Mouse (Mus musculus) embryo, embryonic 11.5 days (tissue): ENCODE results near the gene Il1rn.

Experiments used
- DNase-seq: peaks from one replicate; pipeline ENCODE4 v3.0.0-alpha.2; 2012; ENCODE audit warnings: low read depth, low spot score

Il1rn gene

GRCm38 (mm10) chr2:24382456-24383230, 46.0 kb downstream of the Il1rn start:
- DNase-seq: no peak

DNA sequence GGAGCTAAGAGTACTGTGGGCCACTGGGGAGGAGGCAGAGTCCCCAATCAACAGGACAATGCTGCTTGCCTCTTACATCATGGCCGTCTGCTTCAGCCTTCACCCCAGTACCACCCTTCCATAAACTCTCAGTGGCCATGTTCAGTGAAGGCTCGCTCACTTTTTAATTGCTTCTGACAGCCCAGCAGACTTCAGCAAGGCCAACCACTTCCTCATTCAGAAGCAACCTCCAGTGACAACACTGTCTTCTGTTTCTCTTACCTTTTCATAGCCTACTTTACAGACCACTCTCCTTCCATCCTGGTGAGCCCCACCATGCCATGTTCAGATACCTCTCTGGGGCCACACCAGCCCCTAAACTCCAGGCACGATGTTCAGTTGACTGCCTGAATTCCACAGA, 47.0 kb downstream of the Il1rn start:
- no peak for DNase-seq

- DNase-seq: no peak
These were observed 47.7 kb downstream of the Il1rn start for GRCm38 (mm10) chr2:24384393-24384792.

- DNase-seq: no peak
These were observed 48.7 kb downstream of the Il1rn start for GRCm38 (mm10) chr2:24385111-24385961.

DNA sequence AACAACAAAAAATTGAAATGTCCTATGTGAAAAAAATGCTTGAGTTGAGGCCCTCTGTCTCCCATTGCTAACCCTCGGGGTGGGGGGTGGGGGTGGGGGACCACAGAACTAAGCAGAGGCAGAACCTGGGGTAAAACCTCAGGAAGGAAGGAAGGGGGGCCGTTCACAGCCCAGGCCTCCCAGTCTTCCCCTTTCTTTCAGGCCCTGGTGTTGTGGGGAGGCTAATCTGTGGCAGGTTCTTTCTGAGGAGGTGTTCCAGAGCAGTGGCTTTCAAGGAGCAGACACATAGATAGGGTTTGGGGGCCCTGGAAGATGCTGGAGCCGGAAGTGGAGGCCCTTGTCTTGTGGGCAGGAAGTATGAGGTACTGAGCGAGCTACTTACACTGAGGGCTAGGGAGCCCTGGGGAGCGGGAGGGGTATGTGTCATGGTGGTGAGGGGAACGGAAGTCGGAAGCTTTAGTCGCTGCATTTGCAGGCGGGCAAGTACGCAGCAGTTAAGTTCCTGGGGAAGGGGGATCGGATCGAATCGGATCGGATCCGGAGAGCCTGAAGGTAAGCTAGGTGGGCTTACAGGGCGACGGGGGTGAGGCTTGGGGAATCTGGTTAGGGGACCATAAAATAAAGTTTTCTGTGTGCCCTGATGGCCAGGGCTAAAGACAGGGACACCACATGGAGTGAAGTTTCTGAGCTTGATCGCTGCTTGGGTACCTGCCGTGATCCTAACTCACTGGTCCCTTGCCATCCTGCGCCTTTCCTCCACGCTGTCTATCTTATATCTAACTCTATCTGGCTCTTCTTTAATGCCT, 49.7 kb downstream of the Il1rn start:
- no peak for DNase-seq

DNA sequence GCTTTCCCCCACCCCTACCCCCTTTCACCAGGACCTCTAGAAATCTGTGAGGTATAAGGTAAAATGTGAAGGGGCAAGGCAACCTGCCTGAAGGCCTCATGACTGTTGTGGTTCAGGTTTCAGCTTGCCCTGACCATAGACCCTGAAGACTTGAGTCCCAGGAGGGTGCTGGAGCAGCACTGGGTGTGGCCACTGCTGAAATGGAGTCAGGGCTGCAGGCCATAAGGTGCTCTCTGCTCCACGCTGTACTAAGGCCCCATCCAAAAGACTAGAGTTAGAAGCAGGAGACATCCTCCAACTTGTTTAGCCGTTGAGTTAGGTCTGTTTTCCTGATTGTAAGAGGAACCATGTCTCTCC, 50.3 kb downstream of the Il1rn start:
- DNase-seq: no peak

DNA sequence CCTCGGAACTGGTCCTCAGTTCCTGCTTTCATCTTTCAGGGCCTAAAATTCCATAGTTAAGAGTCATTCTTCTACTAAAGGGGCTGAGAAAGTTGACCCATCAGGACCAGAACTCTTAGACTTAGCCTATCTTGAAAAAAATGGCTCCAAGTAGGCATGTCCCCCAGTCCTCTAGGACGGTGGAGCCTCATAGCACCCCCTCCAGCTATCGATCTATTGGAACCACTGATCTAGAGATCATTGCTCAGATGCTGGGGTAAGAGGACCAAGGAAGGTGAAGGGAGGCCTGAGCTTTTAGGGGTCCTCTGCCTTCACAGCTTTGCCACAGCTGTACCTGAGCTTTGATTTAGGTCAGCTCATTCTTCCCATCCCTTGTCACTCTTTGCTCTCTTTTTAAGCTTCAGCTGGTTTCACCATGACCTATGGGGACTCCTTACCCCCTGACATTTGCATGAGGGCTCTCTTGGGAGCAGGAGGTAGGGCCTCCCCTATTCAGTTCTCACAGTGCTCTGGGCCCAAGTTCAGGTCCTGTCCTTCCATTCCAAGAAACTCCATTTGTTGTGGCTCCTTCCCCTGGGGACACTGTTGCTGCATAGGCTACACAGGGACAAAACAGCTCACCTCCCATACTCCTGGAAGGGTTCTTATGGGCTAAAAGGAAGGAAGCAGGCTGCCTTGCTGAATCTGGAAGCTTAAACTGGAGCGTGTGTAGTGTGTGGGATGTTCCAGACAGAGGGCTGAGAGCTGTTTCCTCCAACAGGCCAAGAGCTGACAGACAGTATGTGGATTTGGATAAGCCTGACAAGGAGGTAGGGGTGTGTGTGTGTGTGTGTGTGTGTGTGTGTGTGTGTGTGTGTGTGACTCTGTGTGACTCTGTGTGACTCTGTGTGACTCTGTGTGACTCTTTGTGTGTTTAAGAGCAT, 51.0 kb downstream of the Il1rn start:
- DNase-seq: no peak

- no peak for DNase-seq
These were observed 56.6 kb downstream of the Il1rn start for GRCm38 (mm10) chr2:24393251-24393650.

- DNase-seq: no peak
These were observed 60.5 kb downstream of the Il1rn start for GRCm38 (mm10) chr2:24397115-24397514.

GRCm38 (mm10) chr2:24400711-24401110, 64.1 kb downstream of the Il1rn start:
- no peak for DNase-seq
